Mouse (Mus musculus) neural tube, embryonic 12.5 days (tissue): ENCODE data around the gene Gfy. TPM values are rescaled to one million over a fixed set of nuclear protein-coding genes. Genes with fewer than 3 reads are reported as not detected.

Source experiments
- ATAC-seq: fragments of 200-750 bp; cut with Nextera tagmentation; 2 replicates; pipeline ENCODE4 v1.8.0; 2017; ENCODE audit warnings: low read depth, mild to moderate bottlenecking, moderate TSS enrichment, moderate library complexity; ENCODE audit not compliant: low FRiP score
- H3K27ac ChIP-seq: fragments of 300-500 bp; sonication (generic); 2 replicates; pipeline ENCODE4 v1.5.1; 2016
- H3K27me3 ChIP-seq: fragments of 300-500 bp; sonication (generic); replicated peaks from 2 replicates; pipeline ENCODE4 v1.6.1; 2016; ENCODE audit warnings: mild to moderate bottlenecking
- H3K36me3 ChIP-seq: fragments of 300-500 bp; sonication (generic); 2 replicates; pipeline ENCODE4 v1.6.1; 2016; ENCODE audit warnings: mild to moderate bottlenecking
- H3K4me1 ChIP-seq: fragments of 300-500 bp; sonication (generic); 2 replicates; pipeline ENCODE4 v1.6.1; 2016
- H3K4me2 ChIP-seq: fragments of 300-500 bp; sonication (generic); replicated peaks from 2 replicates; pipeline ENCODE4 v1.6.1; 2016; ENCODE audit warnings: mild to moderate bottlenecking
- H3K4me3 ChIP-seq: fragments of 300-500 bp; sonication (generic); 2 replicates; pipeline ENCODE4 v1.5.1; 2016
- H3K9ac ChIP-seq: fragments of 300-500 bp; sonication (generic); 2 replicates; pipeline ENCODE4 v1.6.1; 2016; ENCODE audit warnings: mild to moderate bottlenecking
- H3K9me3 ChIP-seq: fragments of 300-500 bp; sonication (generic); 2 replicates; pipeline ENCODE4 v1.6.1; 2016; ENCODE audit warnings: mild to moderate bottlenecking
- WGBS: fragments of 180-500 bp; shearing (Covaris S2); methylation state at CpG from one replicate; pipeline ENCODE4 v1.1.7; 2016; 5-methylcytosine and 5-hydroxymethylcytosine counted together
- polyA plus RNA-seq: library from polyadenylated mRNA; unstranded; fragments of >200 nt; fragmentation: Nextera tagmentation; extraction: Ambion mirVana; gene quantifications from 2 replicates; pipeline ENCODE4 v1.2.1, GENCODE M21; 2016

Gene Gfy
- polyA plus RNA-seq, 1 experiment from 2014 or later: not detected

GRCm38 (mm10) chr7:45163735-45164490 lies 15.5 kb downstream of the Gfy start, which contains the start of gene Slc17a7:
Slc17a7 (plus strand) TSS chr7:45163949.
- peaks cover 27% of the 10 kb centered on the region for H3K4me1 ChIP-seq
- H3K27me3 ChIP-seq: peaks cover 67% of the 10 kb centered on the region
- ATAC-seq: no peak
- H3K27ac ChIP-seq: no peak within 1 kb of the TSS
- peak within 1 kb of the TSS; percentile 35 for H3K4me3 ChIP-seq
- no peaks in the 10 kb centered on the region for H3K9me3 ChIP-seq
- peak within 1 kb of the TSS; percentile 65 for H3K4me2 ChIP-seq
- peak within 1 kb of the TSS; percentile 56 for H3K9ac ChIP-seq
- H3K36me3 ChIP-seq: peaks cover 22% of the 10 kb centered on the region
- 2% methylated on average over 41 of the region's 41 CpGs for WGBS

- Histone ChIP-seq H3K4me3 (no peak overlapping the region), H3K4me2 (peak overlapping the region; percentile 65; the same call in 1 of the 2 replicates), H3K9ac (no peak overlapping the region), H3K36me3 (peaks cover 28% of the 10 kb centered on the region), H3K27ac (no peak overlapping the region), H3K9me3 (no peaks in the 10 kb centered on the region), H3K27me3 (peaks cover 59% of the 10 kb centered on the region), H3K4me1 (peaks cover 19% of the 10 kb centered on the region)
- 72% methylated on average over 9 of the region's 9 CpGs for WGBS
- no peak for ATAC-seq
Observed at GRCm38 (mm10) chr7:45162996-45163615, 16.3 kb downstream of the Gfy start.

DNA sequence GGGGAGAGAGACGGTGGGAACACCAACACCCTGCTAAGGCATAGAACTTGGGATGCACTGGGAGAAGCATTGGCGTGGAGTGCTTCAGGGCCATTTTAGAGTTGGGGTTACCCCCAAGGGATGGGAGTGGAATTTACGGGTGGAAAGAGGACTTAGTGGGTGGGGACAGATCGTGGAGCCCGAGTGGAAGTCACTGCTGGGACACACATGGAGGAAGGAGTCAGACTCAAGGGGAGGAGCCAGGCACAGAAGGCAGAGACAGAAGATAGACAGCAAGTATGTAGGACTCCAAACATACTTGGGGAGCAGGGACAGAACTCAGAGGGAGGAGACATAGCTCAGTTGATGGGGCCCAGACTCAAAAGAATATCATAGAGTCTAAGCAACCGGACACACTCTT lies 16.8 kb downstream of the Gfy start:
- no peaks in the 10 kb centered on the region for H3K9me3 ChIP-seq
- no peak overlapping the region for H3K27ac ChIP-seq
- H3K4me1 ChIP-seq: peaks cover 14% of the 10 kb centered on the region
- no peak for ATAC-seq
- H3K27me3 ChIP-seq: peaks cover 53% of the 10 kb centered on the region
- peak overlapping the region; percentile 63 for H3K4me2 ChIP-seq
- peaks cover 34% of the 10 kb centered on the region for H3K36me3 ChIP-seq
- WGBS: 29% methylated on average over 6 of the region's 6 CpGs
- no peak overlapping the region; the same call in 1 of the 2 replicates for H3K4me3 ChIP-seq
- 0 out of 2 replicates have a peak overlapping the region, but pooled peaks have one; percentile 40 for H3K9ac ChIP-seq

DNA sequence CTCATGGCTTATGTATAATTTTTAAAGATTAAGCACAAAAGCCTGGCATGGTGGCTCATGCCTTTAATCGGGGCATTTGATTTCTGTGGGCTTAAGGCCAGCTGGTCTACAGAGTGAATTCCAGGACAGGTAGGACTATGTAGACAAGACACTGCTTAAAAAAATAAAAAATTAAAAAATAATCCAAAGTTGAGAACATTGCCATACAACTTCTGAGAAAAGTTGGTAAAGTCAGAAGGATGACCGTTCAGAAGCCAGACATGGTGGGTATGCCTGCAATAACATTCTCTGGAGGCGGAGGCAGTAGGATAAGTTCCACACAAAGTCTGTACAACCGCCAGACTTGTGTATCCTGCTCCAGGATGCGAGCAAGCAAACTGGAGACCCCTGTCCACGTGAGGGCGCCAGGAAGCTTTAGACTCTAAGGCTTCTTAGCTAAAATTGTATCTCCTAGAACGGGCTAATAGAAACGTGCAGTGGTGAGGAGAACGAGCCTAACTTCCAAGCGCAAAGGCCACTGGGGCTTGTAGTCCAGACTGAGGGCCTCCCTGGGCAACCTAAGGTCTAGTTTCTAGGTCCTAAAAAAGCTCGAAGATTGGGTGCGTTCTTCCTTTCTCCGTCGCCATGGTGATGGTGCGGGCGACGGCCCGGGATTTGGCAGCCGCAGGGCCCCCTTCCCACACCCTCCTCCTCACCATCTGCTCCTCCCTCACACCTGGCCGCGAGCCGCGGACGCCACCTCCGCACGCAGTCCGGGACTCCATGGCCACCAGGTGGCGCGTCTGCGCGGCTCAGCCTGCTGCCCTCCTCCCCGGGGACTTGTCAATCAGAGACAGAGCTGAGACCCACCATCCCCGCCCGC lies 17.5 kb downstream of the Gfy start:
- Histone ChIP-seq H3K9ac (0 out of 2 replicates have a peak overlapping the region, but pooled peaks have one; percentile 40), H3K4me2 (peak overlapping the region; percentile 63), H3K4me3 (peak overlapping the region; percentile 25), H3K4me1 (peaks cover 11% of the 10 kb centered on the region), H3K36me3 (peaks cover 35% of the 10 kb centered on the region), H3K27me3 (peaks cover 46% of the 10 kb centered on the region), H3K9me3 (no peaks in the 10 kb centered on the region), H3K27ac (no peak overlapping the region)
- 5% methylated on average over 35 of the region's 35 CpGs for WGBS
- peak; percentile 80 for ATAC-seq

DNA sequence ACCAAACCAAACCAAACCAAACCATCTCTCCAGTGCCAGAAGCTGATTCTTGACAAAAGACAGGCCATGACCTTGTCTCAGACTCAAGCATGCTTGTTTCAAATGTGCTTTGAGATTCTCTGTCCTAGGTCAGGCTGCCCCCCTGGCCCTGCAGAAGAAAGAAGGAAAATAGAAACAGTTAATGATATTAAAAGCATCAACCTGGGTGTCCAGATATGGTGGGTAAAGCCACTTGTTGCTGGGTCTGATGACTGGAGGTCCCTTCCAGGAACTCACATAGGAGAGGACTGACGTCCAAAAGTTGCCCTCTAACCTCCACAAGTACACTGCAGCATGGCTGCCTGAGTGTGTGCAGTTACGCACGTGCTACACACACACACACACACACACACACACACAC lies 18.5 kb downstream of the Gfy start:
- H3K4me1 ChIP-seq: peaks cover 11% of the 10 kb centered on the region
- H3K27me3 ChIP-seq: peaks cover 36% of the 10 kb centered on the region
- no peak overlapping the region for H3K4me2 ChIP-seq
- no peaks in the 10 kb centered on the region for H3K9me3 ChIP-seq
- H3K4me3 ChIP-seq: no peak overlapping the region
- peaks cover 35% of the 10 kb centered on the region for H3K36me3 ChIP-seq
- no peak overlapping the region for H3K27ac ChIP-seq
- no peak for ATAC-seq
- no peak overlapping the region for H3K9ac ChIP-seq
- WGBS: 92% methylated on average over 3 of the region's 3 CpGs

DNA sequence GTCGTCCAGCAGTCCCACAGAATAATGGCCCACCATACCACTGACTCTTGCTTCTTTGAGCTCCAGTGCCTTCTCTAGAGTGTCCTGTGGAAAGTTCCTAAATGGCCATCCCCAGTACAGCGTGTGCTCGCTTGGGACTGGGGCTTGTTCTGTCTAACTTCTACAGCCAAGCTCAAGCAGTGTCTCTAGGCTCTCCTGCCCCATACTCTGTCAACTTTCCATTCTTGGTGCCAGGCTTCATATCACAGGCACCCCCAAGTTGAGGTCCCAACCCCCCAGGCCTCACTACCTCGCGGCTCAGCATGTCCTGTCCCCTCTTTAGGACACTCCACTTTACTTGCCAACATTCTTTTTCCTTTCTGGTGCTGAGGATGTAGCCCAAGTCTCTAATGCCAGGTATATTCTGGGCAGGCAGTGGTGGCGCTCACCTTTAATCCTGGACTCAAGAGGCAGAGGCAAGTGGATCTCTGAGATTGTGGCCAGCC lies 19.0 kb downstream of the Gfy start:
- no peak overlapping the region for H3K4me2 ChIP-seq
- H3K4me3 ChIP-seq: no peak overlapping the region
- no peak for ATAC-seq
- peaks cover 31% of the 10 kb centered on the region for H3K27me3 ChIP-seq
- 93% methylated on average over 6 of the region's 6 CpGs for WGBS
- no peaks in the 10 kb centered on the region for H3K9me3 ChIP-seq
- no peak overlapping the region for H3K9ac ChIP-seq
- H3K4me1 ChIP-seq: peaks cover 11% of the 10 kb centered on the region
- peaks cover 35% of the 10 kb centered on the region for H3K36me3 ChIP-seq
- no peak overlapping the region for H3K27ac ChIP-seq

DNA sequence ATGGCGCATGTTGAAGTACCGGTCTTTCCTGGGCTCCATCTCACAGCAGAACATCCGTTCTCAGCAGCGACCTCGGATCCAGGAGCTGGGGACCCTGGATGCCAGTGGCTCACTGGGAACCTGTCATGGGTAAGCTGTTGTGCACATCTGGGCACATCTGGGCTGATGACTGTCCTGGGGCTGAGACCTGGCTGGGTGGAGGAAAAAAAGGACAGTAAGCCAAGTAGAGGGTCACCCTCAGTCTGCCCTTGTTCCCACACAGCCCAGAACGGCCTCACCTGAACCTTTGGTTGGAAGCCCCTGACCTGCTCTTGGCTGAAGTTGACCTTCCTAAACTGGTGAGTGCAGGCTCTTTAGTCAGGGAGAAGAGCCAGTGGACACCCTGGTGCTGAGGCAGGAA lies 20.4 kb downstream of the Gfy start:
- Histone ChIP-seq H3K9ac (no peak overlapping the region), H3K9me3 (no peaks in the 10 kb centered on the region), H3K36me3 (peaks cover 35% of the 10 kb centered on the region), H3K4me3 (no peak overlapping the region), H3K4me2 (no peak overlapping the region), H3K4me1 (peaks cover 15% of the 10 kb centered on the region), H3K27me3 (peaks cover 17% of the 10 kb centered on the region), H3K27ac (no peak overlapping the region)
- WGBS: 96% methylated on average over 6 of the region's 6 CpGs
- no peak for ATAC-seq

DNA sequence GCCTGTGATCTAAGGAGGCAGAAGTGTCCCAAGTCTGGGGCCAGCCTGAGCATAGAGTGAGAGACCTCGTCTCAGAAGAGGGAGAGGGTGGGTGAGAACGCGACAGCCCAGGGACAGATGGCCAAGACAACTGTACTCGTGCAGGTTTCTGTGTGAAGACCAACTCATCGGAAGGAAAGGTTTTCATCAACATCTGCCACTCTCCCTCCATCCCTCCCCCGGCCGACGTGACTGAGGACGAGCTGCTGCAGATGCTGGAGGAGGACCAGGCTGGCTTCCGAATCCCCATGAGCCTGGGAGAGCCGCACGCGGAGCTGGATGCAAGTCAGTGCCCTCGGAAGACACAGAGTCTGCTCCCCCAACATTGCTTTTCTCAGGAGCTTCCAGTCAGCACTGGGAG lies 21.9 kb downstream of the Gfy start:
- no peaks in the 10 kb centered on the region for H3K9me3 ChIP-seq
- H3K9ac ChIP-seq: no peak overlapping the region
- ATAC-seq: no peak
- no peak overlapping the region for H3K27ac ChIP-seq
- peaks cover 35% of the 10 kb centered on the region for H3K36me3 ChIP-seq
- H3K4me3 ChIP-seq: no peak overlapping the region
- peaks cover 14% of the 10 kb centered on the region for H3K4me1 ChIP-seq
- H3K4me2 ChIP-seq: no peak overlapping the region
- 86% methylated on average over 14 of the region's 14 CpGs for WGBS
- H3K27me3 ChIP-seq: peaks cover 2% of the 10 kb centered on the region

DNA sequence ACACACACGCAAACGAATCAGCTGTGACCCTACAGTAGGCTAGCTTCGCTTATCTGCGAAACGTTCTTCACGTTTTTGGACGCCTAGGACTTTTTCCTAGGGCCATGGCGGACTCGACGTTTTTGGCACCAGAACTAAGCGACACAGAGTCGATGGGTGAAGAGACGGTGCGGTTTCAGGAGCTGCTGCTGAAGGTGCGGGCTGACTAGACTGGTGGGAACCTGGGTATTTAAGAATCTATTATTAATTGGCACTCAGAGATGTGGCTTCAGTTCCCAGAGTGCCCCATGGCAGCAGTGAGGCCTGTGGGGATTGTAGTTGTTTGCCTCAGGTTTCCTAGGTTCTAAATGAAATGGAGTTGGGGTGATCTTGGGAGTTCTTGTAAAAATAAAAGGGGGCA lies 23.2 kb downstream of the Gfy start:
- H3K36me3 ChIP-seq: peaks cover 35% of the 10 kb centered on the region
- no peak overlapping the region for H3K27ac ChIP-seq
- no peak overlapping the region for H3K4me3 ChIP-seq
- H3K27me3 ChIP-seq: no peaks in the 10 kb centered on the region
- no peak for ATAC-seq
- H3K9ac ChIP-seq: no peak overlapping the region
- H3K4me1 ChIP-seq: peaks cover 9% of the 10 kb centered on the region
- H3K9me3 ChIP-seq: no peaks in the 10 kb centered on the region
- no peak overlapping the region for H3K4me2 ChIP-seq
- 96% methylated on average over 15 of the region's 15 CpGs for WGBS

GRCm38 (mm10) chr7:45155590-45155989 lies 23.8 kb downstream of the Gfy start:
- no peak overlapping the region for H3K9ac ChIP-seq
- WGBS: 87% methylated on average over 9 of the region's 9 CpGs
- peaks cover 30% of the 10 kb centered on the region for H3K36me3 ChIP-seq

GRCm38 (mm10) chr7:45154993-45155514 lies 24.3 kb downstream of the Gfy start:
- ATAC-seq: peak; percentile 22
- 80% methylated on average over 12 of the region's 12 CpGs for WGBS
- H3K9ac ChIP-seq: no peak overlapping the region
- H3K27me3 ChIP-seq: no peaks in the 10 kb centered on the region
- H3K4me2 ChIP-seq: peak overlapping the region; percentile 80
- H3K4me1 ChIP-seq: peaks cover 9% of the 10 kb centered on the region
- peak overlapping the region; percentile 63 for H3K4me3 ChIP-seq
- peaks cover 25% of the 10 kb centered on the region for H3K36me3 ChIP-seq
- H3K9me3 ChIP-seq: no peaks in the 10 kb centered on the region
- no peak overlapping the region for H3K27ac ChIP-seq

More at GRCm38 (mm10) chr7:45155590-45155989, 23.8 kb downstream of the Gfy start:
- H3K27ac ChIP-seq: no peak overlapping the region
- no peak for ATAC-seq
- H3K9me3 ChIP-seq: no peaks in the 10 kb centered on the region
- peaks cover 9% of the 10 kb centered on the region for H3K4me1 ChIP-seq
- no peaks in the 10 kb centered on the region for H3K27me3 ChIP-seq
- H3K4me3 ChIP-seq: no peak overlapping the region
- H3K4me2 ChIP-seq: peak overlapping the region; percentile 80
